Mouse (Mus musculus): ENCODE measurements around the gene Smap2.

DNA sequence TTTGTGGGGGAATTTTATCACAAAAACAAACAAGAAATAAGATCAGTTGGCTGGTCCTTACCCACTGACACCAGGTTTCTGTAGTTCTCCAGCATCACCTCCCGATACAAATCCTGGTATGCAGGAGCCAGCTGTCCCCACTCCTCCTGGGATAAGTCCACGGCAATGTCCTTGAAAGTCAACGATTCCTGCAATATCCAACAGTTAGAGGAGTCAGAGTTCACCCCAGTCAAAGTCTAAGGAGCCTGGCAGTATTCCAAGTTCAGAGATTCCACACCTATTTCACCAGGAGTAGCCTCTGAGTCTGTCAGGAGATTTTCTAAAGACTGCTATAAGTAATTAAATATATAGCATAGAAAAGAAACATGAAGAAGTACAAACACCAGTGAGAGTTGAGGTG is 82.0 kb downstream of the Smap2 start:
- TF ChIP-seq ZNF384 (IDR thresholded peaks at IDR 0.05; ENCODE audit: low read depth, low read length): no peak
- TF ChIP-seq CHD2 (IDR thresholded peaks at IDR 0.05; ENCODE audit: low read depth, low read length): no peak
- no peak for TF ChIP-seq MAFK (IDR thresholded peaks at IDR 0.05; ENCODE audit: insufficient read depth, low read depth, low read length)
- no peak for TF ChIP-seq ZC3H11A (IDR thresholded peaks at IDR 0.05; ENCODE audit: borderline replicate concordance, low read depth, low read length)
